Comparison of ENCODE assay signal across 8 mouse cellular contexts in the genomic region with DNA sequence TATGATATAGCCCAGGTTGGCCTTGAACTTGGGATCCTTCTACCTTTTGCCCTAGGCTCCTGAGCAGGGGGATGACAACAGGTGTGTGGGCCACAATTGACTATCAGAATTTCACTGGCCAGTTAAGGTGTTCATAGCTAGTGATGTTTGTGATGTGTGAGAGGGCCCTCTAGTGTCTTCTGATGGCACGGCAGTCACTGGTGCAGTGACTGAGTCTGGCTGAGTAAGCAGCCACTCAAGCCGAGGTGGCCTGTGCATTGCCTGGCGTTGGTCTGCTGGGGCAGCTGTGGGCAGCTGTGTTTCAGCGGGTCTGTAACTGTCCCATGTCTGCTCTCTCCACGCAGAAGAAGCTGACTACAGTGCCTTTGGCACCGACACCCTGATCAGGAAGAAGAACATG. TPM values are rescaled to one million over a fixed set of nuclear protein-coding genes. Genes with fewer than 3 reads are reported as not detected.
A peak's percentile ranks its signal among the peaks of the same experiment; 100 is the strongest.
DNase-seq lines count a peak whose midpoint lies in the region; TF ChIP-seq lines count a peak whose summit lies in the region.

No protein-coding gene starts in this region.

- TF ChIP-seq POLR2A in heart, adult 2 months (IDR thresholded peaks at IDR 0.05; ENCODE audit: insufficient read depth, low read depth, low read length) = no peak
- no peak for TF ChIP-seq POLR2A in lung, adult 2 months (IDR thresholded peaks at IDR 0.05; ENCODE audit: borderline replicate concordance, extremely low read depth, low read depth, low read length)
- no peak for TF ChIP-seq POLR2A in small intestine, adult 2 months (IDR thresholded peaks at IDR 0.05; ENCODE audit: low read depth, low read length)

- no peaks in the 10 kb centered on the region for H3K27me3 ChIP-seq in heart, adult 2 months (ENCODE audit: control insufficient read depth, insufficient read depth, low read length)
- no peaks in the 10 kb centered on the region for H3K27me3 ChIP-seq in small intestine, adult 2 months (ENCODE audit: control insufficient read depth, insufficient read depth, low read length)

- H3K79me2 ChIP-seq in heart, adult 2 months (replicated peaks; ENCODE audit: control insufficient read depth, insufficient read depth, low read length) = no peaks in the 10 kb centered on the region

- H3K36me3 ChIP-seq in heart, adult 2 months (ENCODE audit: control insufficient read depth, insufficient read depth, low read length) = no peaks in the 10 kb centered on the region
- peaks cover 18% of the 10 kb centered on the region for H3K36me3 ChIP-seq in small intestine, adult 2 months (ENCODE audit: control insufficient read depth, insufficient read depth, low read length)

- 28% methylated on average over 6 of the region's 6 CpGs for WGBS in heart, adult 2 months
- 24% methylated on average over 6 of the region's 6 CpGs for WGBS in lung, adult 2 months
- 35% methylated on average over 6 of the region's 6 CpGs for WGBS in small intestine, adult 2 months

- TF ChIP-seq CTCF in heart, adult 2 months (IDR thresholded peaks at IDR 0.05) = peak; percentile 88
- TF ChIP-seq CTCF in lung, adult 2 months (IDR thresholded peaks at IDR 0.05; ENCODE audit: insufficient read depth, low read length) = peak; percentile 72
- TF ChIP-seq CTCF in small intestine, adult 2 months (IDR thresholded peaks at IDR 0.05; ENCODE audit: extremely low read depth, insufficient read length, insufficient replicate concordance, low read depth, low read length) = peak; percentile 62; the same call in 1 of the 2 replicates

- no peak overlapping the region for H3K9ac ChIP-seq in heart, adult 2 months (ENCODE audit: low read depth, low read length)

- DNase-seq in gastrocnemius, adult 18-20 months (ENCODE audit: low spot score) = peak; percentile 71
- no peak for DNase-seq in gastrocnemius, postnatal 14 days
- DNase-seq in CD4-positive, CD25-positive, alpha-beta regulatory T cell, adult 2 months (ENCODE audit: low read depth, low spot score) = peak; percentile 70
- peak; percentile 45 for DNase-seq in cerebellum, adult 11 months
- DNase-seq in heart, adult 2 months = peak; percentile 72 to 78
- peak; percentile 85 for DNase-seq in kidney, postnatal 10 days
- peak; percentile 68 for DNase-seq in lung, adult 2 months

- TF ChIP-seq EP300 in heart, adult 2 months (IDR thresholded peaks at IDR 0.05; ENCODE audit: insufficient read depth, low read depth, low read length) = 0 out of 2 replicates have a peak, but pooled peaks have one; percentile 43

- H3K27ac ChIP-seq in heart, adult 2 months = no peak overlapping the region
- no peak overlapping the region for H3K27ac ChIP-seq in small intestine, adult 2 months (ENCODE audit: insufficient read depth, low read depth, low read length)

- no peaks in the 10 kb centered on the region for H3K4me1 ChIP-seq in heart, adult 2 months (ENCODE audit: control insufficient read depth, insufficient read depth, low read length)
- no peaks in the 10 kb centered on the region for H3K4me1 ChIP-seq in lung, adult 2 months (ENCODE audit: control insufficient read depth, insufficient read depth, low read length)
- H3K4me1 ChIP-seq in small intestine, adult 2 months (ENCODE audit: control insufficient read depth, insufficient read depth, insufficient read length, low read length) = peaks cover 25% of the 10 kb centered on the region

- intact Hi-C loops in gastrocnemius, postnatal 14 days (cut with DNase I; ENCODE audit: low total_unique reads) = no loop called here
- intact Hi-C loops in heart, adult 2 months (cut with DNase I) = loop anchor here (1.0 to 10.0 kb wide), 3 partner anchors 46 to 413 kb away; partner anchors contain the start of genes Cebpb and Tmem189

- H3K4me3 ChIP-seq in heart, adult 2 months = peak overlapping the region; percentile 16; the same call in 1 of the 2 replicates
- H3K4me3 ChIP-seq in lung, adult 2 months (replicated peaks; ENCODE audit: extremely low read depth, low read depth, low read length) = peak overlapping the region; percentile 57
- peak overlapping the region; percentile 24 for H3K4me3 ChIP-seq in small intestine, adult 2 months (ENCODE audit: low read depth, low read length)

RNA-seq across cellular contexts. Expression of gene Pard6b, which starts 17.2 kb away (rescaled TPM):
- 1 to 10 TPM; 1.0 to 2.4 TPM for total RNA-seq in gastrocnemius, adult 18-20 months (2021)
- total RNA-seq in gastrocnemius, postnatal 14 days (2021) = 1 to 10 TPM in 1 of 2 experiments, under 1 TPM in 1; 0.74 to 1.4 TPM
- total RNA-seq in heart, adult 2 months (2021) = 1 to 10 TPM; 2.0 to 2.2 TPM
- 2.4 TPM in 2 replicates for polyA plus RNA-seq in heart, adult 2 months (2012; rRNA removed)
- 51.6 and 60.1 TPM in 2 replicates for polyA plus RNA-seq in lung, adult 2 months (2012; rRNA removed)
- polyA plus RNA-seq in small intestine, adult 2 months (2012; rRNA removed) = 18.2 and 55.5 TPM in 2 replicates
